Mouse (Mus musculus) layer of hippocampus, postnatal 14 days (tissue): ENCODE measurements around the gene Cpm. TPM values are rescaled to one million over a fixed set of nuclear protein-coding genes. Genes with fewer than 3 reads are reported as not detected.

Experiments used
- DNase-seq, 2 experiments: peaks; one replicate each; pipeline ENCODE4 v3.0.0; 2021 to 2022; ENCODE audit warnings: low spot score in 2 of 2, mixed read lengths in 1 of 2
- total RNA-seq, 2 experiments: library from RNA; stranded (reverse); gene quantifications; 2 replicates each; pipeline ENCODE4 v1.2.3; 2021

Cpm gene
- total RNA-seq, 2 experiments from 2014 or later = 7.7 to 7.8 TPM

- DNase-seq = no peak
Observed at GRCm38 (mm10) chr10:117683734-117684037, 54.4 kb downstream of the Cpm start.

DNA sequence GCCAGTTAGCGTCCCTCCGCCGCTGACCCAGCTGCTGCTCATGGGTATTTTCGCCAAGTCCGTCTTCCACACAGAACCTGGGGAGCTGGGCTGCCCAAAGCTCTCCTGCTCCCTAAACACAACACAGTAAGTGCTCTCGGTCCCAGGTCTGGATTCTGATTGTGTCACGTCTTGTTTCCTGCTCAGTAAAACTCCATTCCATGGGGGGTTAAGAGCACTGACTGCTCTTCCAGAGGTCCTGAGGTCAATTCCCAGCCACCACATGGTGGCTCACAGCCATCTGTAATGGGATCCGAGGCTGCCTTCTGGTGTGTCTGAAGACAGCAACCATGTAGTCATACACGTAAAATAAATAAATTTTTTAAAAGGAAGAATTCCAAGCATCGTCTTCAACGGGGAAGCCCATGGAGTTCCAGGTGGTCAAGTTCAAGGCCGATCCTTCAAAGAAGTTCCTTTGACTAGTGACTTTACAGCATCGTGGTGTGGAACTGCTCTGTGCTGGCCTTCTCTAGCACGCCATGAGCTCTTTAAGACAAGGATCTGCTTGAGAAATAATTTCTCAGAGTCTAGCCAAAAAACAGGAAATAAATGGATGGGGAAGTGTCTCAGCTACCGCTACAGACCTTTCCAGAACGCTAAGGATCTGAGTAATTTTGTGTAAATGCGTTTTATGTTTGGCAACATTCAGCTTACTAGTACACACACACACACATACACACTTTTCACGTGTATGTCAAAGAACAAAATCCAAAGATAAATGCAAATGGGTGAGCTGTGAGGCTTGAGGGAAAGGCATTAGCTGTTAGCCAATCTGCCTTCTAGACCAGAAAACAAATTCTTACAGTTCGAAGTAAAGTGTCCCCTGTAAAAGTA lies 55.2 kb downstream of the Cpm start:
- no peak for DNase-seq

DNA sequence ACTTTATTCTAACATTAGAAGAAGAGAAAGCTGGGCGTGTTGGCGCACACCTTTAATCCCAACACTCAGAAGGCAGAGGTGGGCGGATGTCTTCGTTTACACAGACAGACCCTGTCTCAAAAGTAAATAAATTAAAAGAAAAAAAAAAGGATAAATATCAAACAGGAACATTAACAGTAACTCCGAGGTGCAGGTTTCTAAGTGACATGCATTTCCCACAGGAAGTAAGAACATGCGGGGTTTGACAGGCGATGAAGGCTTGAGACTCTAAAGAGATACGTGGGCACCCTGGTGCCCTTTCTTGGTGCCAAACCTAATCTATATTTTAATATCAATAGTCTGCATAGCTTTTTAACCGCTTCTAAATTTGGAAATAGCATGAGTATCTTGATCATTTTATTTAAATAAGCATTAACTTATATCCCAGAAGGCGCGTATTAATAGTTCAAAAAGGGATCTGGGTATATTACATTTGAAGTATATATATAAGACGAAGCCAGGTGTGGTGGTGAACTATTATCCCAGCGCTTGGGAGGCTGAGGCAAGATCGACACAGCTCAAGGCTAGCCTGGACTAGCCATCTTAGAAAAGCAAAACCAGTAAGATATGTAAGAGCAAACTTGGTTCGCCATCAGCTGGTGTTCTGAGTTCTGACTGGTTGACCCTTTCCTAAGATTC lies 56.0 kb downstream of the Cpm start:
- DNase-seq = no peak

- no peak for DNase-seq
Observed at GRCm38 (mm10) chr10:117685849-117686591, 56.7 kb downstream of the Cpm start.

GRCm38 (mm10) chr10:117687018-117687417 lies 57.7 kb downstream of the Cpm start:
- no peak for DNase-seq

DNA sequence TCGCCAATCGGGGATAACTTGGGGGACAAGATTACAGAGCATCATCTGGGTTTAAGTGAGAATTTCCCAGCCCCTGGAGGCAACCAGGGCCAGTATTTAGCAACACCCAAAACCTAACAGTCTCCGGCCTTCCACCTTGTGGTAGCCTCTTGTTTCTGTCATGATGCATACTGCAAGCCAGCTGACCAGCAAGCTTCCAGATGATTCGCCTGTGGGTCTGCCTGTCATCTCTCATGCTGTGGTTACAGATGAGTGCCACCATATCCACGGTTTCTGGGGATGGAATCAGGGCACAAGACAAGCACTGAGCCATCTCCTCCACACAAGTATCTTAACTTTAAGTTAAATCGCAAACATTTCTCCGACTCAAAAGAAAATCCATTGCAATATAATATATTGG lies 58.3 kb downstream of the Cpm start:
- no peak for DNase-seq

DNA sequence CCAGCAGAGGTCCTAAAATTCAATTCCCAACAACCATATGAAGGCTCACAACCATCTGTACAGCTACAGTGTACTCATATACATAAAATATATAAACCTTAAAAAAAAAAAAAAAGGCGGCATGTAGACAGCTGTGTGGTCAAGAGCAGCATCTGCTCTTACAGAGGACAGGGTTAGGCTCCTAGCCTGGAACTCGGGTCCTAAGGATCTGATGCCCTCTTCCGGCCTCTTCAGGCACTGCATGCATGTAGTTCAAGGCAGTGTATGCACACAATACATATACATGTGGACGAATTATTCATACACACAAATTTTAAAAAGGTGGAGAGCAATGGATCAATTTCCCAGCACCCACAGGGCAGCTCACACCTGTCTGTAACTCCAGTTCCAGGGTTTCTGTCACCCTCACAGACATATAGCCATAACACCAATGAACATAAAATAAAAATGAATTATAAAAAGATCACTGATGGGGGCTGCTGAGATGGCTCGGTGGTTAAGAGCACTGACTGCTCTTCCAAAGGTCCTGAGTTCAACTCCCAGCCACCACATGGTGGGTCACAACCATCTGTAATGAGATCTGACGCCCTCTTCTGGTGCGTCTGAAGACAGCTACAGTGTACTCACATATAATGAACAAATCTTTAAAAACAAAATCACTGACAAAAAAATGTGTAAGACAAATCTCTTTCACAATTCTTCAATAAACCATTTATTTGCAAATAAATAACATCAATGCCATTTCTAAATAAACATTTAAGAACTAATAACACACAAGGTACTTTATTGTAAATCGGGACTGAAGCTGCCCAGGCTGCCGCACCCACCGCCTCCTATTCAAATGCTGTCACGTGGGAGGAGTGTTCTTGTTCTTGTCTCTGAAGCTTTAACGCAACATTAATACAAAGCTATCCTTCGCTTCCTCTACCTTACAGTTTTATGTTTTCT lies 59.2 kb downstream of the Cpm start:
- DNase-seq = no peak

- DNase-seq = no peak
Observed at GRCm38 (mm10) chr10:117689297-117690100, 60.2 kb downstream of the Cpm start.

- DNase-seq = no peak
Observed at GRCm38 (mm10) chr10:117690101-117690352, 60.7 kb downstream of the Cpm start.

GRCm38 (mm10) chr10:117690770-117691296 lies 61.5 kb downstream of the Cpm start:
- DNase-seq = no peak

DNA sequence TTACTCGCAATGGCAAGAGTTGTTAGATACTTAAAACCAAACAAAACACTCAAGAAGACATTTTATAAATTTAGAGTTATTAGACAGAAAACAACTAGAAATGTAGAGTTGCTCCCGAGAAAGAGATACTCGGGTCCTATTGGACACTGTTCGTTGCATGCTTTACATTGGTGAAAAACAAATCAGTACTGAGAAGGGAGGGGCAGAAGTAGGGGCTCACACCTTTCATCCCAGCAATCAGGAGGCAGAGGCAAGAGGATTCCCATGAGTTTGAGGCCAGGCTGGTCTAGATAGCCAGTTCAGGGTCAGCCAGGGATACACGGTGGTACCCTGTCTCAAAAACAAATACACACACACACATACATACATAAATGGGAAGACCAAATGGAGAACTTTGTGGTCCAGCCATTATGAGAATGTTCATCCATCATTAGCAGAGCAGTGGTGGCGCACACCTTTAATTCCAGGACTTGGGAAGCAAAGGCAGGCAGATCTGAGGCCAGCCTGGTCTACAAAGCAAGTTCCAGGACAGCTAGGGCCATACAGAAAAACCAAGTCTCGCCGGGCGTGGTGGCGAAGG lies 62.2 kb downstream of the Cpm start:
- DNase-seq = no peak

DNA sequence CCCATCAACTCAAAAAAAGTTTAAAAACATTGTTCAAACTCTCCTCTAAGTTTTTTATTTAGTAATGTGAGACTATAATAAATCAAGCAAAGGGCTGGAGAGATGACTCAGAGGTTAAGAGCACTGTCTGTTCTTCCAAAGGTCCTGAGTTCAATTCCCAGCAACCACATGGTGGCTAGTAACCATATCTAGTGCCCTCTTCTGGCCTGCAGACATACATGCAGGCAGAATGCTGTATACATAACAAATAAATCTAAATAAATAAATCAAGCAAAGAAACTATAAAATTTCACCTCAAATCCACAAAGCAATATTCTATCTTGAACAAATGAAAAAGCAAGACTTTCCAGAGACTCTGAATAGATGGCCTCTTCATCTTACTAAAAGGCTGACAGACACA lies 62.9 kb downstream of the Cpm start:
- DNase-seq = no peak

- no peak for DNase-seq
Observed at GRCm38 (mm10) chr10:117692953-117693352, 63.7 kb downstream of the Cpm start.

- DNase-seq = no peak
Observed at GRCm38 (mm10) chr10:117694255-117694953, 65.1 kb downstream of the Cpm start.

DNA sequence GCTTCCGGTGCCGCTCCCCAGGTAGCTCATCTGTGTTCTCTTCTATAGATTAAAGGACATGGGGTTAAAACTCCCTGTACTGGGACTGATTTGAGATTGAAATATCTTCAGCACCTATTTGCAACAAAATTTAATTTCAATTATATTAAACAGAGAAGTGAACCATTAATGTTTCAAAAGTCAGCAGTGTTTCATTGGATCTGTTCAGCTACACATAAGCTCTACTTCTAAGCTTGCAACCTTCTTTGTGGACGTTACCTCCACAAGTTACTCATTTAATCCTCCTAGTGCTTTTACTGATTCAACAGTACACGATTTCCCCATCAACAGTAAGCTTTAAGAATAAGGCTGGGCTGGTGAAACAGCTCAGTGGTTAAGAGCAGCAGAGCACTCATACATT lies 65.7 kb downstream of the Cpm start:
- no peak for DNase-seq

DNA sequence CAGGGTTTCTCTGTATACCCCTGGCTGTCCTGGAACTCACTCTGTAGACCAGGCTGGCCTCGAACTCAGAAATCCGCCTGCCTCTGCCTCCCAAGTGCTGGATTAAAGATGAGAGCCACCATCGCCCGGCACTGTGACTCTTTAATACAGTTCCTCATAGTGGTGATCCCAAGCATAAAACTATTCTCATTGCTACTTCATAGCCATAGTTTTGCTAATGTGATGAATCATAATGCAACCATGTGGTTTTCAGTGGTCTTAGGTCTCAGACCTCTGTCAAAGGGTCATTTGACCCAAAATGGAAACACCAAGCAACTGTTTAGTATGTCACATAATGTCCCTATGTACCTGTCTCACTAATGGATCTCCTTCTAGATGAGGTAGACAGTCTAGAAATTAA lies 66.3 kb downstream of the Cpm start:
- DNase-seq = no peak

DNA sequence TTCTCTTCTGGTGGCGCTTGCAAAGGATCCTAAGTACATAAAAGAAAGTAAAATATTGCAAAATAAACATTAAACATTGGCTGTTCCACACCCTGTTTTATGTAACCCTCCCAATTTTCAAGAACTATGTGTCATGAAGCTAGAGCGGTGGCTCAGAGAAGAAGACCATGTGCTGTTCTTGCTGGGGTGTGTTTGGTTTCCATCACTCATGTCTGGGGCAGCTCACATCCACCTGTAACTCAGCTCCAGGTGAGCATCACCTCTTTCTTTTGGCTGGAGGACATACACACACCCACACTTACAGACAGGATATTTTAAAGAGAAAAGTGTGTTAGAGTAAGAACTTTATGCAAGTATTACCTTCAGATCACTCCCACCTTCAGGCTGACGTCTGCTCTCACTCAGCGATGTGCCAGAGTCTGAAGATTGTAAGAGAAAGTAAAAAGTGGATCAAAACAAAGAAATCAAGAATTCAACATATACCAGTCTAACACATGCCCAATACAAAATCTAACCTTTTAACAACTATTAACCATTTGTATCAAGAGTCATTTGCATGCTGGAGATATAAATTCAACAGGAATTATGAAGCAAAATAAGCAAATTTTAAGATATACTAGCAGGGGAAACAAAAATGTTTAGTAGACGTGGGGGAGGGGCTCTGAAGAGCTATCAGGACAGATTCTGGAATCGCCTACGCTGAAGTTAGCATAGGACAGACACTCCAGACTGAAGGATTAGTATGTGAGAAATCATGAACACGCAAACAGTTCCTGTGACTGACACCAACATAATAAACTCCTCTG lies 66.9 kb downstream of the Cpm start:
- no peak for DNase-seq

GRCm38 (mm10) chr10:117696827-117697560 lies 67.7 kb downstream of the Cpm start:
- no peak for DNase-seq
